Mouse (Mus musculus) heart, embryonic 16.5 days (tissue): Measurements from ENCODE around the gene 1700109H08Rik. TPM values are rescaled to one million over a fixed set of nuclear protein-coding genes. Genes with fewer than 3 reads are reported as not detected.

ENCODE experiments used
- ATAC-seq: fragments of 200-750 bp; cut with Nextera tagmentation; replicated peaks from 2 replicates; pipeline ENCODE4 v1.8.0; 2017; ENCODE audit warnings: moderate number of reproducible peaks; ENCODE audit not compliant: insufficient read depth, low FRiP score; ENCODE audit errors: extremely low read depth
- H3K27ac ChIP-seq: fragments of 300-500 bp; sonication (generic); 2 replicates; pipeline ENCODE4 v1.5.1; 2014; ENCODE audit warnings: mild to moderate bottlenecking, low read length, control low read depth, moderate library complexity
- H3K27me3 ChIP-seq: fragments of 300-500 bp; sonication (generic); 2 replicates; pipeline ENCODE4 v1.6.1; 2014; ENCODE audit warnings: low read length, mixed read lengths; ENCODE audit not compliant: control insufficient read depth, insufficient read depth
- H3K36me3 ChIP-seq: fragments of 300-500 bp; sonication (generic); 2 replicates; pipeline ENCODE4 v1.6.1; 2014; ENCODE audit not compliant: control insufficient read depth, insufficient read depth
- H3K4me1 ChIP-seq: fragments of 300-500 bp; sonication (generic); 2 replicates; pipeline ENCODE4 v1.6.1; 2014; ENCODE audit warnings: low read length, mixed read lengths; ENCODE audit not compliant: control insufficient read depth, insufficient read depth
- H3K4me2 ChIP-seq: fragments of 300-500 bp; sonication (generic); 2 replicates; pipeline ENCODE4 v1.6.1; 2014; ENCODE audit warnings: low read depth, mild to moderate bottlenecking, control low read depth, low read length
- H3K4me3 ChIP-seq: fragments of 300-500 bp; sonication (generic); 2 replicates; pipeline ENCODE4 v1.5.1; 2014; ENCODE audit warnings: mild to moderate bottlenecking, control low read depth, low read length
- H3K9ac ChIP-seq: fragments of 300-500 bp; sonication (generic); 2 replicates; pipeline ENCODE4 v1.6.1; 2014; ENCODE audit warnings: low read length, control low read depth
- H3K9me3 ChIP-seq: fragments of 300-500 bp; sonication (generic); replicated peaks from 2 replicates; pipeline ENCODE4 v1.6.1; 2016; ENCODE audit warnings: low read length; ENCODE audit not compliant: control insufficient read depth
- WGBS: fragments of 180-500 bp; shearing (Covaris S2); extraction: QIAGEN DNeasy Blood & Tissue Kit; methylation state at CpG from one replicate; pipeline ENCODE4 v1.1.7; 2014; 5-methylcytosine and 5-hydroxymethylcytosine counted together
- polyA plus RNA-seq: library from polyadenylated mRNA; unstranded; fragments of >200 nt; fragmentation: Nextera tagmentation; extraction: Ambion mirVana; gene quantifications from 2 replicates; pipeline ENCODE4 v1.2.1, GENCODE M21; 2015

1700109H08Rik gene
- polyA plus RNA-seq, 1 experiment from 2014 or later = 2.3 TPM

GRCm38 (mm10) chr5:3620486-3620885 is 49.1 kb downstream of the 1700109H08Rik start:
- 90% methylated on average over 7 of the region's 7 CpGs for WGBS
- no peak for ATAC-seq
- H3K27me3 ChIP-seq = no peaks in the 10 kb centered on the region
- H3K9ac ChIP-seq = no peak overlapping the region
- H3K27ac ChIP-seq = no peak overlapping the region
- peaks cover 36% of the 10 kb centered on the region for H3K36me3 ChIP-seq
- H3K4me2 ChIP-seq = no peak overlapping the region
- no peak overlapping the region for H3K4me3 ChIP-seq
- H3K9me3 ChIP-seq = no peaks in the 10 kb centered on the region
- H3K4me1 ChIP-seq = no peaks in the 10 kb centered on the region

GRCm38 (mm10) chr5:3630055-3630454 is 58.7 kb downstream of the 1700109H08Rik start:
- no peaks in the 10 kb centered on the region for H3K9me3 ChIP-seq
- H3K27ac ChIP-seq = no peak overlapping the region
- no peak for ATAC-seq
- no peak overlapping the region for H3K4me2 ChIP-seq
- no peak overlapping the region for H3K4me3 ChIP-seq
- 89% methylated on average over 5 of the region's 5 CpGs for WGBS
- no peaks in the 10 kb centered on the region for H3K27me3 ChIP-seq
- no peaks in the 10 kb centered on the region for H3K4me1 ChIP-seq
- H3K9ac ChIP-seq = no peak overlapping the region
- H3K36me3 ChIP-seq = peaks cover 22% of the 10 kb centered on the region

- Histone ChIP-seq H3K4me3 (no peak overlapping the region), H3K9me3 (no peaks in the 10 kb centered on the region), H3K4me1 (no peaks in the 10 kb centered on the region), H3K36me3 (peaks cover 22% of the 10 kb centered on the region), H3K27me3 (no peaks in the 10 kb centered on the region), H3K27ac (no peak overlapping the region), H3K4me2 (no peak overlapping the region), H3K9ac (no peak overlapping the region)
- no peak; the same call in 1 of the 2 replicates for ATAC-seq
- WGBS = 62% methylated on average over 16 of the region's 16 CpGs
Observed at GRCm38 (mm10) chr5:3631512-3632271, 60.3 kb downstream of the 1700109H08Rik start.

GRCm38 (mm10) chr5:3632285-3632684 is 60.9 kb downstream of the 1700109H08Rik start:
- no peak overlapping the region for H3K4me3 ChIP-seq
- peaks cover 22% of the 10 kb centered on the region for H3K36me3 ChIP-seq
- H3K4me1 ChIP-seq = no peaks in the 10 kb centered on the region
- ATAC-seq = 0 out of 2 replicates have a peak, but pooled peaks have one; percentile 28
- H3K27ac ChIP-seq = no peak overlapping the region
- H3K27me3 ChIP-seq = no peaks in the 10 kb centered on the region
- no peak overlapping the region for H3K9ac ChIP-seq
- no peak overlapping the region for H3K4me2 ChIP-seq
- H3K9me3 ChIP-seq = no peaks in the 10 kb centered on the region
- WGBS = 67% methylated on average over 5 of the region's 5 CpGs

GRCm38 (mm10) chr5:3633315-3633714 is 61.9 kb downstream of the 1700109H08Rik start:
- Histone ChIP-seq H3K4me2 (no peak overlapping the region), H3K9ac (no peak overlapping the region), H3K27me3 (no peaks in the 10 kb centered on the region), H3K27ac (no peak overlapping the region), H3K4me3 (no peak overlapping the region), H3K4me1 (no peaks in the 10 kb centered on the region), H3K36me3 (peaks cover 19% of the 10 kb centered on the region), H3K9me3 (no peaks in the 10 kb centered on the region)
- 93% methylated on average over 13 of the region's 13 CpGs for WGBS
- no peak for ATAC-seq

- H3K4me2 ChIP-seq = no peak overlapping the region
- no peaks in the 10 kb centered on the region for H3K27me3 ChIP-seq
- H3K9ac ChIP-seq = no peak overlapping the region
- H3K4me3 ChIP-seq = no peak overlapping the region
- WGBS = 69% methylated on average over 4 of the region's 4 CpGs
- no peaks in the 10 kb centered on the region for H3K9me3 ChIP-seq
- H3K27ac ChIP-seq = no peak overlapping the region
- peaks cover 19% of the 10 kb centered on the region for H3K36me3 ChIP-seq
- no peak for ATAC-seq
- no peaks in the 10 kb centered on the region for H3K4me1 ChIP-seq
Observed at GRCm38 (mm10) chr5:3633951-3634350, 62.6 kb downstream of the 1700109H08Rik start.

Other genes with a start within 250 kb of the 1700109H08Rik start
- 37.7 and 39.3 TPM in 2 replicates for gene Cdk6, start 230.1 kb upstream of the 1700109H08Rik start, polyA plus RNA-seq
- gene Fam133b, start 27.7 kb upstream of the 1700109H08Rik start, polyA plus RNA-seq = 15.2 TPM in 2 replicates
- gene Pex1, start 24.5 kb downstream of the 1700109H08Rik start, polyA plus RNA-seq = 11.1 and 11.4 TPM in 2 replicates
- gene Rbm48, start 25.0 kb downstream of the 1700109H08Rik start, polyA plus RNA-seq = 8.1 and 10.9 TPM in 2 replicates
- not detected in 2 replicates for gene Tmbim7, start 79.6 kb downstream of the 1700109H08Rik start, polyA plus RNA-seq
- gene Gatad1, start 85.6 kb downstream of the 1700109H08Rik start, polyA plus RNA-seq = 56.9 and 58.3 TPM in 2 replicates
- gene Ankib1, start 231.4 kb downstream of the 1700109H08Rik start, polyA plus RNA-seq = 4.6 and 5.9 TPM in 2 replicates
- 35.1 and 39.2 TPM in 2 replicates for gene Krit1, start 231.6 kb downstream of the 1700109H08Rik start, polyA plus RNA-seq